20 mouse cellular contexts compared by ENCODE assay signal in the genomic region with DNA sequence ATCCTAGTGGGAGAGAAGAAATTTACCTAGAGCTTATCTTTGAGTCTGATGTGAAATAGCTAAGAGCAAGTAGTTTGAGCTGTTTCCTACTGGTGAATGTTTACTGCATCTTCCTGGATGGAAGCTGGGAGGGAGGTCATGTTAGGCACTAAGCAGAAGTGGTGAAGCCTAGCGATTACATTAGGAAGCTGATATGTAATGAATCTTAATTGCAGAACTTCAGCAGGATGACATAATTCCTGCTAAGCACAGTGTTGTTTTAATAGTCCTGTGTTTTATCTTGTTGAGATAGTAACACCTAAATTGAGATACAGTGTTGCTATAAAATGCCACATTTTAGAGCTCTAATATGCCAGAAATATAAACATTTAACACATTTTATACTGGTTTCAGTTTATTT. TPM values are rescaled to one million over a fixed set of nuclear protein-coding genes. Genes with fewer than 3 reads are reported as not detected.
DNase-seq lines count a peak whose midpoint lies in the region; ATAC-seq lines count a peak whose summit lies in the region.
"Had no signal": no experiment of that assay in that cellular context is flagged by ENCODE, and none has a peak within 500 bp of the region (broad histone marks: within the 10 kb centered on the region; RNA-seq: fewer than 3 reads in every experiment).

No protein-coding gene starts in this region.

- ATAC-seq in common myeloid progenitor, adult 5-6 weeks (replicated peaks; ENCODE audit: low read depth, poor library complexity, severe bottlenecking) = peak; percentile 73
- peak; percentile 86 for ATAC-seq in megakaryocyte, adult 5-6 weeks (ENCODE audit: poor library complexity, severe bottlenecking)
- ATAC-seq: activated CD4-positive, CD25-positive, alpha-beta regulatory T cell, adult 4 months; CD4-positive, CD25-positive, alpha-beta regulatory T cell, adult 4 months; forebrain, embryonic 15.5 days; hindbrain, postnatal 0 days had no signal

- peak; percentile 22 for DNase-seq in lung, postnatal 36 days
- no peak for DNase-seq in lung, postnatal 25 days (ENCODE audit: low spot score)
- DNase-seq in neural tube, embryonic 10.5 days (ENCODE audit: extremely low spot score, low spot score) = no peak
- no peak for DNase-seq in kidney, adult 18-20 months
- DNase-seq: adrenal gland, adult 2 months; adrenal gland, postnatal 25 days; B cell, adult 2 months; cerebellum, adult 18-20 months; cerebellum, adult 9-11 months; cerebellum, postnatal 36 days; gastrocnemius, postnatal 36 days; heart, adult 2 months; heart, postnatal 4 days had no signal

RNA-seq across cellular contexts. Expression of a gene that starts 11.9 kb away (rescaled TPM):
- total RNA-seq in common myeloid progenitor, adult 5-6 weeks (2017) = 45.8 and 49.7 TPM in 2 replicates
- 28.4 and 33.9 TPM in 2 replicates for total RNA-seq in megakaryocyte, adult 5-6 weeks (2015)
- total RNA-seq in megakaryocyte, adult 5-6 weeks (2017) = 42.2 and 43.7 TPM in 2 replicates

RNA-seq across cellular contexts. Expression of a gene that starts 56.7 kb away (rescaled TPM):
- 2.0 and 2.9 TPM in 2 replicates for total RNA-seq in common myeloid progenitor, adult 5-6 weeks (2017)
- total RNA-seq in megakaryocyte, adult 5-6 weeks (2015) = 0.07 TPM in 1 of 2 replicates, not detected in the other
- total RNA-seq in megakaryocyte, adult 5-6 weeks (2017) = 0.37 TPM in 1 of 2 replicates, not detected in the other
- total RNA-seq: adrenal gland, postnatal 25 days; gastrocnemius, adult 8-10 months; gastrocnemius, postnatal 36 days; hindbrain, postnatal 0 days had no signal
